Mouse (Mus musculus): ENCODE results near the gene Tspan18.

Tspan18 gene

DNA sequence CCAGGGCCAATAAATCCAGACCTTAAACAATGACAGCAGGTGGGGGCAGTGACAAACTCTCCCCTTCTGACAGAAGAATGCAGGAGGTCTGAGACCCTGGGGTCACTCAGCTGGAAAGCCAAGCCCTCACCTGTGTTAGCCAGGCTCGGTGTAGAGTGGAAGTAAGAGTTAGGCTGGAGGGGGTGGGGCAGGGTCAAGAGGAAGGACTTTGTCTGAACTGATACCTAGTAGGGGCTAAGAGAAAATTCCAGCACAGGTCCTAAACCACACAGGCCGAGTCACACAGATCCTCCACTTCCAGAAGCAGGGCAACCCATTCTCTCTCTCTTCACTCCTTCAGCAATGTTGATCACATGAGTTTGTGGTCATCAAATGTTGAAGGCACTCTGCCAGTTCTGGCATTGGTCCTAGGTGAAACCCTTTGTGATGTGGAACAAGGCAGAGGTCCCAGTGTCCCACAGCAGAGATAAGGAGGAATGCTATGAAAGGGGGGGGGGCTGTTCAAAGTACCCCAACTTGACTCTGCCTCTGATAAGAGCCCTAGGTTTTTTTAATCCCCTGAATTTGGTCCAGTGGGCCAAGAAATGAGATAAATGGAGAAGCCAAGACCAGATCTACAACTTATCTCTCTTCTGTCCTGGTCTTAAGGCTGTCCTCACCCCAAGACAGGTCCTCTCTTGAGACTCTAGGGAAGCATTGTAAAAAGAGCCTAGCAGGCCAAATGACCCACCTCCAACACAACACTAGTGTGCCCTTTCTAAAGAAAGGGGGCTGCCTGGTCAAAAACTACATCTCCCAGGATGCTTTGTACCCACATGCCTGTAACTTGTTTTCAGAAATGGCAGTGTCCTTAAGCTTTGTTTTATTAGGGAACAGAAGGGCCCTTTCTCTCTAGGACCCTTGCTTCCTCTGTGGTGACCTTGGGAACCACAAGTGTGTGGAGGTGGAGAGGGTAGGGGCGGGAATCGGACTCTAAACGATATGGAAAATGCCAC lies 71.7 kb downstream of the Tspan18 start:
- no peak for DNase-seq (ENCODE audit: low read depth, low spot score)

DNA sequence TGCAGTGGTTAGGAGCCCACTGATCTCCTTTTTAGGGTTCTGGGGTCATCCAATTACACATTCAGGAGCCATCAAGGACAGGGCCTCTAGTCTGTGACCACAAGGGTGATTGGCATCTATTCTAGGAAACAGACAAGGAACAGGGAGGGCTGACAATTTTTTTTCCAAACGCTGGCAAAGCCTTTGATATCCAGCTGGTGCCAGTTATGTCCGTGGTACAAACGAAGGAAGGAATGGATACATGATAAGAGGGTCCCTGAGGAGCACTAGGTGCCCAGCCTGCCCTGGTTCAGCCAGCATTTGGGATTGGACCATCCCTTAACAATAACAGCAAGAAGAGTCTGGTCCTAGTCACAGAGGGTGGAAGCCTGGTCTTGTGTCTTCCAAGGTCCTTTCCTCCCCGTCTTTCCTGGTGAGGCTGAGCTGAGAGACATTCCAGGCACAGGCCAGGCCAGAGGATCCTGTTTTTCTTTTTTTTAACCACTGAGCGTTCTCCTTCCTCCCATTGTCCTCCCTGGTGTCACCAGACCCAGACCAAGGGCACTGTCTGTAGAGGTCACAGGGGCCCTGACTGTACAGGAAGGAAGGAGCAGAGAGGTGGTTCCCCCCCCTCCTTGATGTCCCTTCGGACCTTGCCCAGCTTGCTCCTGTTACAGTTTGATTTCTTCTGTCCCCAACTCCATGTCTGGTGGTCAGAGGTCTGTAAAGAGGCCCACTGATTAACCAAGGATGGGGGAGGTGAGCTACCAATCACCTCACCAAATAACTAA lies 72.6 kb downstream of the Tspan18 start:
- no peak for DNase-seq (ENCODE audit: low read depth, low spot score)

DNA sequence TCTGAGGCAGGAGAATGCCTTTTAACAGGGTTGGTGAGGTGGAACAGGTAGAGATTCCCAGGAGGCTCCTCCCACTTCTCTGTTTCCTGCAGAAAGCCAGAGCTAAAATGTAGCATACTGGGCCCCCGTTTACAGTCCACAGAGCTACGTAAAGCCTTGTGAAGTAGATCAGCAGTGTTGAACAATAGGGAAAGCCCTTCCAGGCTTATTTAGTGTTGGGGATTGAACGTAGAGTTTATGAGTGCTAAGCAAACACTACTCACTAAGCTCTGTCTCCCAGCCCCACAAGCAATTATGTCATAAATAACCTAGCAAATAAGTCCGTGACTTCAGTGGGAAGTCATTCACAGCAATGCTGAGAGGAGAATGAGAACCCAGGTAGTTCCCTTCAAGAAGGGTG lies 76.7 kb downstream of the Tspan18 start:
- DNase-seq (ENCODE audit: low read depth, low spot score): no peak

DNA sequence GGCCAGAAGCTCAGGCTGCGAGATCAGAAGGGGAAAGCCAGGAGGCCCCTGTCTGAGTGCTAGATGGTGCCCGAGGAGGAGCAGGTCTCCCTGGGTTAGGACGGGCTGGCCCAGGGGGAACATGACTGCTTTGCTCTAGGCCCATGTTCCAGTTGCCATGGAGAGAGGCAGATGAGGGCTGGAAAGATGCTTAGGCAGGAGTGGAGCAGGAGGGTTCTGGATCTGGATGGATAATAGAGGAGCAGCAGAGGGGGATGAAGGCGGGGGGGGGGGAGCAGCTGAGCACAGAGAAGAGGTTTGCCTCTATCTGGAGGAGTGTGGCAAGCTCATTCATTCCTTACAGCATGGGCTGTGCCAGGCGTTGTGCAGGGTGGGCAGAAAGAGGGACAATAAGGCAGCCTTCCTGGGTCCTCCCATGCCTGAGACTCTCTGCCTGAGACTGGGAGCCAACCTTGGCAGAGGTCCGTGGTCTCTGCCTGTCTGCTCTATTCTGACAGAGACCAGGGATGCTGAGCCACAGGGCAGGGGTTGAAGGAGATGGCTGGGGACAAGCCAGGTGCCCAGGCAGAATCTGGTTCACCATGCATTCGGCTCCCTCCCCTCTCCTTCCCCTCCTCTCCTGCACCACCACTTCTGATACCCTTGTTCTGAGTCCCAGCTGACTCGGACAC lies 77.4 kb downstream of the Tspan18 start:
- DNase-seq (ENCODE audit: low read depth, low spot score): no peak

DNA sequence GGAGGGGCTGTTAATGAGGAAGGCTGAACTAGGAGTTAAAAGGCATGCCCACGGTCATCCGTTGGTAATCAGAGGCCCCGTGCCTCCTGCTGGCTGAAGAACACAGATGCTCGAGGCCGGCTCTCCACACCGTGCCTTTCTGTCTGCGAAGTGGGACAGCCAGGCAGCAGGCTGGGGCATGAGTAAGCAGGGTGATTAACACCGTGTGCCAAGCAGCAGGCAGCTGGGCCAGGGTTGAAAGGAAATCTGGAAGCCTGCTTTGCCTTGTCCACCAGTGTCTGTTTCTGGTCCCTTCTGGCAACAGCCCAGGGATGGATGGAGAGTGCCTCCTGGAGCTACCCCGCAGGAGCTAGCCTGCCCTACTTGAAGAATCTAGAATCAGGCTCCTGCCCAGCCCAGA lies 81.9 kb downstream of the Tspan18 start:
- no peak for DNase-seq (ENCODE audit: low read depth, low spot score)

DNA sequence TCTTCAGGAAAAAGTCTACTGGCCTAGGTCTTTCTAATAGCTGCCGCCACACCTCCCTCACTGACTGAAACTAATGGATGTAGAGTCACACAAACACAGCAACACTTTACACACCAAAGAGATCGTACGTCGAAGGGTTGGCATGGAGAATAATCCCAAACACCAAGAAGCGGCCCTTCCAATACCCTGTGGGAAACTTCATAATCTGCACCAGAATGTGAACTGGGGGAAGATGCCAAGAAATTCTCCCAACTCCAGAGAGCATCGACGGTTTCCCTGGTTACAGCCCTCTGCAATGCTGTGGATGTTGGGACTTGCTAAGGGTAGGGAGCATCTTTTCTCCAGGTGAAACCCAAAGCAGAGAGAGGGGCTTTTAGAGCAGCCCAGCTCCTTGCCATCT lies 83.7 kb downstream of the Tspan18 start:
- DNase-seq (ENCODE audit: low read depth, low spot score): no peak

DNA sequence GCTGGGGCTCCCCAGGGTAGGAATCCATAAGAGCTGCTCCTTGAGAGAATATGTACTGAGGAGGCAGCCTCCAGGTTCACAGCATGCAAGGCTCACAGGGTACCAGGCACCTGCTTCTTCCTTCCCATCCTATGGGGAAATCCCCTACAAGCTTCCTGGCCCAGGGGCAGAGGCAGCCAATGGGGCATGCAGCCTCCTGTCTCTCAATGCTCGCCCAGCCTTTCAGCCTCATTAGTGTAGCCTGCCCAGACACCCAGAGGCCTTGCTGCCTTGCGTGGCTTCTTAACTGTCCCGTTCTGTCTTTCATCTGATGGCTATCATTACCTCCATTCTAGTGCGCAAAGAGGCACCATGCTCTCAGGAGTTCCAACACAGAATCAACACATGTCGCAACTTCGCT lies 85.2 kb downstream of the Tspan18 start:
- no peak for DNase-seq (ENCODE audit: low read depth, low spot score)

DNA sequence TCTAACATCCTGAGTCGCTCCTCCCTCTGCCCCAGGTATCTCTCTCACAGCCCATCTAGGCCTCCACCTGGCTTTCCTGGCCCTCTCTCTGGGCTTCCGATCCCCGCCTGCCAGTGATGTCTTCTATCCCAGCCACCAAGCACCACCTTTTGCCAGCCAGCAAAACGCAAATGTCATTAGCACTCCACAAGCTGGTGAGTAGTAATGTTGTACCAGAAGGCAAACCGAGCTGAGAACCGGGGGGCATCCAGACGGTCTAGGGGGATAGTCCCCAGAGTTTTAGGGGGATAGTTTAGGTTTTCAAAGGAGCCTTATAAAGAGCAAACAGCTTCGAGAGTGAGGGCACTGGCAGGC lies 90.2 kb downstream of the Tspan18 start:
- no peak for DNase-seq (ENCODE audit: low read depth, low spot score)

DNA sequence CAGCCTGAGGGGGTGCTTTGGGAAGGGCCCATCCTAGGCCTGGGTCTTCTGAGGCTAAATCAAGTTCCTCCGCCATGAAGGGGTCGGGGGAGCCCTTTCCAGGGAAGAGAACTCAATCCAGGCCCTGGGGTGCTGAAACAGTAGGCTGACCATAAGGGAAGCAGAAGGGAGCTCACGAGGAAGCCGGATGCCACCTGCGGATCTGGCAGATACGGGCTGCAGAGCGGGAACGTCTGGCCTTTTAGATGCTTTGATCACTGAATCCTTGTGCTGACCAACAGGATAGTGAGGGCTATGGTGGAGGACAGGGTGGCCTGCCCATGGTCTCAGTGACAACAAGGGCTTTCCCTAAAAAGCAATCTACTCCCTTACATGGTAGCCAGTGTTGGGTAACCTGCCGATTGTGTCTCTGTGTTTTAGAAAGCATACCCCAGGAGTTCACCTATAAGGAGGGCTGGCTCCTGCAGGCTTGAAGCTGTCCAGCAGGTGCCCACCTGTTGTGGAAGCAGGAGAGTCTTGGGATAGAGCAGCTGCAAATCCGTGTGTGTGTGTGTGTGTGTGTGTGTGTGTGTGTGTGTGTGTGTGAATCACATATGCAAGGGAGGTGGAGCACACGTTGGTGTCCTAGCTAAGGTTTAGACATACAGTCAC lies 90.7 kb downstream of the Tspan18 start:
- no peak for DNase-seq (ENCODE audit: low read depth, low spot score)

DNA sequence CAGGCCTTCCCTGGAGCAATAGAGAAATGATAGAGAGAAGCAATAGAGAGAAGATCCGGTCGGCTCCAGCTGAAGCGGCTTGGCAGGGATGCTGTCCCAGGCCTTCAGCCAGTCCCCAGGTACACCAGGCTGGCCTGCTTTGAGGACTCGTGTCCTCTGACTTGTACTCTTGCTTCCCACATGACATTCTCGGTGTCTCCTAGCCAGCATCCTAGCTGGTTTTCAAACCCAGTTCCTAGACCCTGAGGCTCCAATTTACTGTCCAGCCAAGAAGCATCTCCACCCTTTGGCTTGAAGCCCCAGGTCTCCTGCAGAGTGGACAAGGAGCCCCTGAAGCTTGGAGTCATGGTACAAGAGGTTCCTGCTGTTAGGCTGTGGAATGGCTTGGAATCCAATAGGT lies 92.1 kb downstream of the Tspan18 start:
- DNase-seq (ENCODE audit: low read depth, low spot score): no peak

DNA sequence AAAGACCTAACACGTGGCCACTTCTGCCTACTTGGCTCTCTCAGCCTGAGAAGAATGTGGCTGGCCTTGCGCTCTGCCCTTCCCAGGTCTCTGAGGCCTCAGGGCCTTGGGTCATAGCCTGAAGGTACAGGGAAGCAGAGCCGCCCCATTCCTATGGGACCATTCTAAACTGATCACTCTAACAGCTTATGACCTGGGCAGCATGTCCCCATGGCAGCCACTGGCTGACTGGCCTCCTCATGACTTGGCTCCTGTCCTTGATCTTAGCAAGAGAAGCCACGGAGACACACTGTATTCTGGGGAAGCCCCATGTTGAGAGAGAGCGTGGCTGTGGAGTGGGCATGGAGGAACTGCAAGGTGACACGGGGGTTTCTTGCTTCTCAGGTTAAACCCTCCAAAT lies 95.4 kb downstream of the Tspan18 start:
- DNase-seq (ENCODE audit: low read depth, low spot score): no peak

DNA sequence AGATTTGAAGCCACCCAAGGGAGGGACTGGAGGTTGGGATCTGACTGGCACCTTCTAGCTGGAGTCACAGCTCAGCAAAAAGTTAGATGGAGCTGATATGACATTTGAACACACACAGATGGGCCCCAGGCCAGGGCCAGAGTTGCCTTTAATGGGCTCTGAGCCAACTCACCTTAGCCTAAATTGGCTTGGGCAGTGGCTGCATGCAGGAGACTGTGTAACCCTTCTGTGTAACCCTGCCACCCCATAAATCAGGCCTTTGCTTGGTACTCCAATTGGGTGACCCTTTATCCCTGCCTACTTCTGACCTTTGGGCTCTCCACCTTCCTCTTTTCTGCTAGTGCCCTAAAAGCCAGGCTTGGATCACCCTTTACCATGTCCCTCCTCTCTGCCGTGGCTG lies 97.2 kb downstream of the Tspan18 start:
- no peak for DNase-seq (ENCODE audit: low read depth, low spot score)

DNA sequence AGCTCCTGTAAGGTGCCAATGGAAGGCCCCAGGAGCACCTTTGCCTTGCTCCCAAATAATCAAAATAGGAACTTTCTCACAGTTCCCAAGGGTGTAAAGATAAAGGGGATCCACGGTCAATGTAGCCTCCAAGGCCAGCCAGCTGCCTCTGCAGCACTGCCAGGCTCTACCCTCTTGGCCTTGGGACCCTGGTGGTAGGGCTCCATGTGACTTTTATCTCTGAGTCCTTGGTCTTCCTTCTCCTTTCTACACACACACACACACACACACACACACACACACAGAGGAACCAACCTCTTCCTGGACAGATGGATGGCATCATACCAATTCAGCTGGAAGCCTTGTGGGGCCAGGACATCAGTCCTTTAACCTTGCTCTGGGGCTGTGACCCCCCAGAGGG lies 102.2 kb downstream of the Tspan18 start:
- DNase-seq (ENCODE audit: low read depth, low spot score): no peak

DNA sequence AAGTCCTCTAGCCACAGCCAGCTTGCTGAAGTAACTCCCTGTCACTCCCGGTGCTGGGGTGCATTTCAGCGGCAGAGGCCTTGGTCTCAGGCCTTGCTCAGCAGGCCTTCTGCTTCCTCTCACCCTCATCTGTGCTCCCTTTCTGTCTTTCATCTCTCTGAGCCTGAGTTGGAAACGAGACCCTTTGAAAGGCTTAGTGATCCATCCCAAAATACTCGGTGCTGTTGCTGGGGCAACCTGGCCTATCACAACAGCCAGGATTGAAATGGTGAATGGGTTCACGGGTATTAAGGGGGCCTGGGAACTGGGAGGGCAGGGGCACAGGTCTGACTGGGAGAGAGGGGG lies 105.9 kb downstream of the Tspan18 start:
- no peak for DNase-seq (ENCODE audit: low read depth, low spot score)

DNA sequence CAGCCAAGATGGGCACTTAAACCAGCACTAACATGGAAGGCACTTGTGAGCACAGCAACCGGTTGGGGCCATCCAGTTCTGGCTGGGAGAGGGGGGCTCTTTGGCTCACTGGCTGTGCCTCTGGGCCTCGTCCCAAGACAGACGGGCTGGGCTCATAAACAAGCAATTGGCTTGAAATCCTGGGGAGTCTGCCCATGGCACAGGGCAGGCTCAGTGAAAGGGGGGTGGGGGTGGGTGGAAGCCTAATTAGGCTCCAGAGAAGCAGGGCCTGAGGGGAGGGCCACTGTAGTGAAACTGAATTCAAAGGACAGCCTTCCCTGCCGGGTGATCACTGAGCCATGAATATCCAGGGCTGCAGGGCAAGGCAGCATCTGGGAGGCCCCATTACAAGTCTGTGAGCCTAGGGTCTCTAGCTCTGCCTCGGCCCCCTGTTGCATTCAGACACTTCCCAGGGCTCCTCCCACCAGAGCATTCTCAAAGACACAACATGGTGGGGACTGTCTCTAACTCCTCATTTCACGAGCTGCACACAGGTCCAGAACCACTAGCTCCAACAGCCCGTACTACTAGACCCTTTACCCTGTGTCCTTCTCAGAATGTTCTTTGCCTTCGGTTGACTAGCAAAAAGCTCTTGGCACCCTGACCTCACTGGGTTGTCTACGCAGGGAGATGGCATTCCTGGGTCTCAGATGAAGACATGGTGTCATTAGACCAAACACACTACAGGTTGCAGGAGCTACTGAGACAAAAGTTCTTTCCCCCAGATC lies 106.4 kb downstream of the Tspan18 start:
- DNase-seq (ENCODE audit: low read depth, low spot score): no peak

DNA sequence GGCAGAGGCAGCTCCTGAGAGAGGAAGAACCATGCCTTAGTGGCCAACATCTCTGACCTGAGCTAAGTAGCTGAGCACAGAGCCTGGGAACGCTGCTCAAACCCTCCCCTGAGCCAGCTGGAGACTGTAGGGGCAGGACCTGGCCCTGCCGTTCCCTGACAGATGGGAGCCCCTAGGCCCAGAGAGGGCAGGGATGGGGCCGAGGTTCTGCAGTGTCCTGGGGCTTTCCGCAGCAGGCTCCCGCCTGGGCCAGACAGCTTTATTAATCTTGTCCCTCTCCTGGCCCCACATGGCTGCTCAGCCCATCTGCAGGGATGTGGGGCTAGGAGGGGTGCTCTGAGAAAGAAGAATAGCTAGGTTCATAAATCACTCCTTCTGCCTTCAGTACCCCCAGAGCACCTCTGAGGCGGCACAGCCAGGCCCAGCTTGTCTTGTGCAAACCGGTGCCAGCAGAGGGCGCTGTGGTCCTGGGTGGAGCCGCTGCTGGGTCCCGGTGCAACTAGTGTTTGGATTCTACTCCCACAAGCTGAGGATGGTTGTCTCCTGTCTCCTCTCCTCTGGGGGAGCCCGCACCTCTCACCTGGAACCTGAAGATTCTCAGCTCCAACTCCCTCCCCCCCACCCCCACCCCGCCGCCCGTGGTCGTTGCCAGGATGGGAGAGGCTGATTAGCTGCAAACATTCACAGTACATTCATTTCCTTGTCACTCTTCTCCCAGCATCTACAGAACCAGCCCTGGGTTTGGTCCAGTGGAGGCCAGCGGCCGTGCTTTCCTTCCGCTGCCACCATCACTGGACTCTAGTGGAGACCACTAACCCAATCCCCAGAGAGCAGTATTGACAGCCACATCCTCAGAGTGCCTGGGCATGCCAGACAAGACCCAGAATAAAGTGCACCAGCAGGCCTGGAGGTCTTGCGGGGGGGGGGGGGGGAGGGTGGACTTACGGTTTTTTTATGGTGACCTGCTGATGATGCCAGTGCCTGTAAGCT lies 107.4 kb downstream of the Tspan18 start:
- peak; percentile 76 for DNase-seq (ENCODE audit: low read depth, low spot score)

DNA sequence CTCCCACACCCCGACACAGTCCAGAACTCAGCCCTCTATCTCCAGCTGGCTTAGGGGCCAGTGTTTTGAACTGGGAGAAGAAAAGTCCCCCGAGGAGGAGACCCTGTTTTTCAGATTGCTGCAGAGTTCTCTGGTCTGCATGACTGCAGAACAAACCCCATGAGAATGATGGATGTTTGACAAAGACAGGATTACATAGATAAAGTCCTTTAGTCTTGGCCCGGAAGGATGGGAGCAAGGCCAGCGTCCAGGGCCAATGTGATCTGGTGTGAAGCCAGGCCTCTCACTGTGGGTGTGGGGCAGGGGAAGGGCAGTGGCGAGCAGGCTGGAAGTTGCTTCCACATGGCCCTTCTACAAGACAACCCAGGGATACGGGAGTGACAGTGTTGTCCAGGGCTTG lies 110.8 kb downstream of the Tspan18 start:
- DNase-seq (ENCODE audit: low read depth, low spot score): no peak

DNA sequence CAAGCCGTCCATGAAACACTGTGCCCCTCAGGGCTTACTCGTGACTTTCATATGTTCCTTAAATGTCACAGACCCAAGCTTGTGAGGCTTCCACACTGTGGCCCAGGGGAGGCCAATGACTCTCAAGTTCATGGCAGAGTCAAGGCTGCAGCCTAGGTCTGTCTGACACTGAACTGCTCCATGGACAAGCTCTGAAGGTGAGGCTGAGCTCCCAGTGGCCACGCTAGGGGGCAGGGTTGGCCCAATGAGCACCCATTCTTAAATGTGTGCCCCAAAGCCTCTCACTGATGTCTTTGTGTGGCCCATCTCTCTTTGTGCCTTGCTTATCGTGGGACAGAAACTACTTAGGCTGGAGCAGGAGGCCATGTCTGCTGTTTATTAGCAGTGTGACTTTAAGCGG lies 113.9 kb downstream of the Tspan18 start:
- DNase-seq (ENCODE audit: low read depth, low spot score): no peak

DNA sequence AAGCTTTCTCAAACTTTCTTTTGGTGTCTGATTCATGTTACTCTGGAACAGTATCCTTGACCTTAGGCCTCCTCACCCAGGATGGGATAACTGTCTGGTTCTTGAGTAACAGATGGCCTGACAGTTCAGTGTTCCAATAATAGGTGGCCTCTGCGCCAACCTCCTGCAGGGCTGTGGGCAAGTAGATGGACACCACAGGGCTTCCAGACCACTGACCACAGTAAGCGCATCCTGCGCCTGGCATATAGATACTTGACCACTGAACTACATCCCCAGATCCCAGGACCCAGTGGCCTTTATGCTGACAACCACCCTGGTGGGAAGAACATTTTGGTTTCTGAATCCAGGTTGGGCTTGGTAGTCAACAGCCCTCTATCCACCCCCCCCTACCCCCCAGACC lies 114.7 kb downstream of the Tspan18 start:
- no peak for DNase-seq (ENCODE audit: low read depth, low spot score)

All from R1 (cell line).